Mouse (Mus musculus) limb, embryonic 12.5 days (tissue): ENCODE data around the gene Polr3b. TPM values are rescaled to one million over a fixed set of nuclear protein-coding genes. Genes with fewer than 3 reads are reported as not detected.

Experiments used
- ATAC-seq: fragments of 200-750 bp; cut with Nextera tagmentation; 2 replicates; pipeline ENCODE4 v1.8.0; 2017; ENCODE audit warnings: low read depth, moderate TSS enrichment; ENCODE audit not compliant: insufficient number of reproducible peaks, insufficient read depth, low FRiP score, low TSS enrichment
- H3K27ac ChIP-seq: fragments of 300-500 bp; sonication (generic); 2 replicates; pipeline ENCODE4 v1.5.1; 2016; ENCODE audit warnings: mild to moderate bottlenecking, moderate library complexity
- H3K27me3 ChIP-seq: fragments of 300-500 bp; sonication (generic); 2 replicates; pipeline ENCODE4 v1.6.1; 2016; ENCODE audit warnings: mild to moderate bottlenecking, moderate library complexity
- H3K36me3 ChIP-seq: fragments of 300-500 bp; sonication (generic); 2 replicates; pipeline ENCODE4 v1.6.1; 2016; ENCODE audit warnings: mild to moderate bottlenecking, moderate library complexity
- H3K4me1 ChIP-seq: fragments of 300-500 bp; sonication (generic); replicated peaks from 2 replicates; pipeline ENCODE4 v1.6.1; 2016
- H3K4me2 ChIP-seq: fragments of 300-500 bp; sonication (generic); 2 replicates; pipeline ENCODE4 v1.6.1; 2016; ENCODE audit warnings: mild to moderate bottlenecking, moderate library complexity
- H3K4me3 ChIP-seq: fragments of 300-500 bp; sonication (generic); replicated peaks from 2 replicates; pipeline ENCODE4 v1.5.1; 2016; ENCODE audit warnings: mild to moderate bottlenecking
- H3K9ac ChIP-seq: fragments of 300-500 bp; sonication (generic); replicated peaks from 2 replicates; pipeline ENCODE4 v1.6.1; 2016; ENCODE audit warnings: mild to moderate bottlenecking, moderate library complexity
- H3K9me3 ChIP-seq: fragments of 300-500 bp; sonication (generic); 2 replicates; pipeline ENCODE4 v1.6.1; 2016; ENCODE audit warnings: mild to moderate bottlenecking, moderate library complexity
- whole genome bisulfite sequencing: fragments of 180-500 bp; shearing (Covaris S2); methylation state at CpG from one replicate; pipeline ENCODE4 v1.1.7; 2016; 5-methylcytosine and 5-hydroxymethylcytosine counted together
- polyA plus RNA-seq: library from polyadenylated mRNA; unstranded; fragments of >200 nt; fragmentation: Nextera tagmentation; extraction: Ambion mirVana; gene quantifications from 2 replicates; pipeline ENCODE4 v1.2.1, GENCODE M21; 2016

Gene Polr3b
- polyA plus RNA-seq, 1 experiment from 2014 or later: 20.3 TPM

- Histone ChIP-seq H3K9ac (no peak overlapping the region), H3K4me2 (no peak overlapping the region), H3K4me3 (no peak overlapping the region), H3K27me3 (no peaks in the 10 kb centered on the region), H3K9me3 (no peaks in the 10 kb centered on the region), H3K27ac (no peak overlapping the region), H3K4me1 (no peaks in the 10 kb centered on the region), H3K36me3 (no peaks in the 10 kb centered on the region)
- 80% methylated on average over 4 of the region's 4 CpGs for WGBS
- no peak for ATAC-seq
Observed at GRCm38 (mm10) chr10:84772380-84773130, 150.5 kb downstream of the Polr3b start.

- no peak overlapping the region for H3K27ac ChIP-seq
- no peak overlapping the region for H3K4me3 ChIP-seq
- H3K4me1 ChIP-seq: no peaks in the 10 kb centered on the region
- no peaks in the 10 kb centered on the region for H3K9me3 ChIP-seq
- no peak for ATAC-seq
- H3K9ac ChIP-seq: no peak overlapping the region
- no peaks in the 10 kb centered on the region for H3K27me3 ChIP-seq
- WGBS: 82% methylated on average over 4 of the region's 4 CpGs
- H3K4me2 ChIP-seq: no peak overlapping the region
- no peaks in the 10 kb centered on the region for H3K36me3 ChIP-seq
Observed at GRCm38 (mm10) chr10:84773889-84774288, 151.8 kb downstream of the Polr3b start.

GRCm38 (mm10) chr10:84774573-84774972 lies 152.5 kb downstream of the Polr3b start:
- Histone ChIP-seq H3K4me3 (no peak overlapping the region), H3K9me3 (no peaks in the 10 kb centered on the region), H3K27ac (no peak overlapping the region), H3K27me3 (no peaks in the 10 kb centered on the region), H3K36me3 (no peaks in the 10 kb centered on the region), H3K4me2 (no peak overlapping the region), H3K9ac (no peak overlapping the region), H3K4me1 (no peaks in the 10 kb centered on the region)
- no peak for ATAC-seq
- WGBS: 90% methylated on average over 12 of the region's 12 CpGs

Other genes with a start within 250 kb of the Polr3b start
- gene Nuak1, start 181.7 kb upstream of the Polr3b start, polyA plus RNA-seq: 2.6 and 3.3 TPM in 2 replicates
- gene Ckap4, start 88.2 kb upstream of the Polr3b start, polyA plus RNA-seq: 102 and 106 TPM in 2 replicates
- gene Tcp11l2, start 45.7 kb upstream of the Polr3b start, polyA plus RNA-seq: 15.0 and 15.4 TPM in 2 replicates
- 1.2 and 1.3 TPM in 2 replicates for gene Rfx4, start 133.8 kb downstream of the Polr3b start, polyA plus RNA-seq